Mouse (Mus musculus) inflammation-experienced regulatory T-cells (primary cell): ENCODE data around the gene Themis3. TPM values are rescaled to one million over a fixed set of nuclear protein-coding genes. Genes with fewer than 3 reads are reported as not detected.

ENCODE experiments used
- polyA plus RNA-seq, 2 experiments: library from polyadenylated mRNA; unstranded; fragments of 100-300 nt; shearing (Covaris generic); gene quantifications; one replicate each; pipeline ENCODE4 v1.2.1; 2017

Gene Themis3
- under 1 TPM in 1 of 2 experiments, not detected in 1; 0.11 TPM for polyA plus RNA-seq

DNA sequence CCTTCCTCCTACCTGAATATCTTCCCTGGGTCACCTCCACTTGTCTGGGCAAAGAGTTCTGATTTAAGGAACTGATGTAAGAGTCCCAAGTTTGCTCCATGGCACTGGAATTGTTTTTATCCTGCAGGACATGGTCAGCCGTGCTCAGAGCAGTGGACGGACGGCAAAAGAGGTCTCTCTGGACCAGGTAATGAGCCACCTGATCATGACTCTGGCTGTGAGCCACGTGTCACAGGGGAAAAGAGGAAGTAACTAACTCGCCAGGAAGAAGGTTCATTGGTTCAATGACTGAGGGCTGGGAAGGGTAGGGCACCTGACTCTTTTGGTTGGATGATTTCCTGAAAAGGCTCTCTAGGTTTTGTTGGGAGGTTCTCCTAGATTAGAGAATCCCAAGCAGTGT lies at the start of gene Themis3:
Themis3 (minus strand) TSS at position 187 of the 400 bp plus-strand sequence.

DNA sequence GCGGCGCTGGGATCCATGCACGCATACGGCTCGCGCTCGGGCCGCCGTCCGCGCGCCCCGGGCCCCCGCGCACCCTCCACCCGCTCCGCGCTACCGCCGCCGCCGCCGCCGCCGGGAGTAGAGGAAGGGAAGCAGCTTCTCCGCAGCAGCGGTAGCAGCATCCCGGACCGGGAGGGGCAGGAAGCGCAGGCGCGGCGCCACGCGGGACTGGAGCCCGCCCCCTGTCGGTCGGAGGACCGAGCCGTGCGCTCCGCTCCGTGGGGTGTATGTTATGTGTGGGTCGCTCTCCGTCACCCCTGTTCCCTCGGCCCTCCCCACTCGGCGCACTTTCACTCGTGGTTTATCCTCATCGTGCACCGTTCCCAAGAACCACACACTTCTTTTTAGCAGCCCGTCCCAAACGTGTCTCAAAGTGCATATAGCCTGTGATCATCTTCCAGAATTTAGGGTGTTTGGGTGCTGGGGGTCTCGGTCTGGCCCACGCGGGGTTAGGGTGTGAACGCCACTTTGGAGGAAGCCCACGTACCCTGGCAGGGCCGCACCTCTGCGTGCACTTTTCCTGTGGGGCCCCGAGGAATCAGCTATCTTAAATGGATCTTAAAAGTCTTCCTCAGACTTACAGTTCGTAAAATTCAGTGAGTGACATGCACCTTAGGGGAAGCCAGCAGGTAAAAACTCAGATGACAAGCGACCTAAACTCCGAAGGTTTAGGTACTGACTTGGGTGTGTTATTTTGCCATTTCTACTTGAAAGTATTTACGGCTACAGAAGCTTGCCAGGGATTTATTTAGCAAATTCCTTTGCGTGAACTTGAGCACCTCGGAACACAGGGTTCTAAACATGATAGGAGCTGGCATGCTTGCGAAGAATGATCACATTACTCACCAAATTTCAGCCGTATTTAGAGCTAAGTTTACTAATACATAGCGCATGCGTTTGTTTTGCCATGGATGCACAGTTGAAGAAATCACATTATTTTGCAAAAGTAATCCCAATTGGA lies 74.6 kb downstream of the Themis3 start, which contains the start of gene Rab12:
Rab12 (minus strand) TSS at position 176 of the 1,000 bp plus-strand sequence.

Other genes with a start within 250 kb of the Themis3 start
- 1 to 10 TPM in 1 of 2 experiments, under 1 TPM in 1; 0.34 to 2.6 TPM for gene Mtcl1, start 144.9 kb downstream of the Themis3 start, polyA plus RNA-seq
- gene Rab12, start 74.9 kb downstream of the Themis3 start, polyA plus RNA-seq, result 10 to 100 TPM; 22.3 to 22.8 TPM